Mouse (Mus musculus) spleen, embryonic (tissue): ENCODE data around the gene A330070K13Rik.

Experiments
- CTCF ChIA-PET: fragments of 350-600 bp; sonication (Branson Sonifier 250); formaldehyde crosslinking; loops from one replicate; lab custom pipeline; 2022; lab: Charles Lee

The A330070K13Rik gene

GRCm38 (mm10) chr5:130384222-130384912 is at the start of gene A330070K13Rik:
Gene A330070K13Rik (minus strand): TSS chr5:130384631.
- CTCF ChIA-PET, result no interaction called here

GRCm38 (mm10) chr5:130411516-130411915 is 27.1 kb upstream of the A330070K13Rik start:
- CTCF ChIA-PET, result no interaction called here

DNA sequence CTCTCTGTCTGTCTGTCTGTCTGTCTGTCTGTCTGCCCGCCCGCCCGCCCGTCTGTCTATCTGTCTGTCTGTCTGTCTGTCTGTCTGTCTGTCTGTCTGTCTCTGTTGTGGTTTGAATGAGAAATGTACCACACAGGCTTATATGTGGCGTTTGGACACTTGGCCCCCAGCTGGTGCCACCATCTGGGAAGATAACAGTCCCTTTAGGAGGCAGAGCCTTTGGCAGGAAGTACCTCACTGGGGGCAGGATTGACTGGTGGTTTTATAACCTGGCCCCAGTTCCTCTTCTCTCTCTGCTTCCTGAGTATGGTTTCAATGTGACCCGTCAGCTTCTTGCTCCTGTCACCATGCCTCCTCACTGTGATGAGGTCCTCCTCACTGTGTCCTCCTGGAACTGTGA is 25.3 kb upstream of the A330070K13Rik start:
- CTCF ChIA-PET, result no interaction called here

GRCm38 (mm10) chr5:130405201-130405600 is 20.8 kb upstream of the A330070K13Rik start:
- CTCF ChIA-PET, result no interaction called here

DNA sequence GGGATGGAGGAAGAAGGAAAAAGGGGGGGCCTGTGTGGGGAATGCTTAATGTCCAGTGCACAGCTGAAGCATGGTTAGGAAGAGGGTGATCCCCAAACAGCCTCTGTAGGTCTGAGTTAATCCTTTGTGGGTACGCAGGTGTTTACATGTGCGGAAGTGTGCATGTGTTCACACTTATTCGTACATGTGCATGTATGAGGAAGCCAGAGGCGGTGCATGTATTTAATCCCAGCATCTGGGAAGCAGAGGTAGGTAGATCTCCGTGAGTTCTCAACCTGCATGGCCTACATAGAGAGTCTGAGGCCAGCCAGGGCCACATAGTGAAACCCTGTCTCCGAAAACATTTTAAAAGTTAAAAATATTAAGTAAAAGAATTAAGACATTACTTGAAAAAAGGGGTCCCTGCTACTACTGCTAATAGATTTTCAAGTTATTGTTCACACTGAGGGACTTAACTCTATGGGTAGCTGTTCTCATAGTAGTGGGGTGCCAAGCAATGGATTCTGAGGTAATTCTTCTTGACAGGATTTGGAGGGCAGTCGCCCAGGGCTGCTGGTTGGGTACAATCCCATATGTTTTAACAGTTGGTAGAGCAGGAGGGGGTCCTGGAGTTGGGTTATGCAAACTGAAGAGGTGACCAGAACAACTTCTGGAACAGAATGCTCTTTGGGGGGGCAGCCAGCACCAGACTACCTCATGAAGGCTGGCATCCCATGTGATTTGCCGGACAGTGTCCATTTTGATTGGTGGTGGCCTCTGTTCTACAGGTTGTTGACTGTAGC is 15.9 kb upstream of the A330070K13Rik start:
- CTCF ChIA-PET, result no interaction called here

- CTCF ChIA-PET, result no interaction called here
Measured at GRCm38 (mm10) chr5:130395142-130395541, 10.7 kb upstream of the A330070K13Rik start.

DNA sequence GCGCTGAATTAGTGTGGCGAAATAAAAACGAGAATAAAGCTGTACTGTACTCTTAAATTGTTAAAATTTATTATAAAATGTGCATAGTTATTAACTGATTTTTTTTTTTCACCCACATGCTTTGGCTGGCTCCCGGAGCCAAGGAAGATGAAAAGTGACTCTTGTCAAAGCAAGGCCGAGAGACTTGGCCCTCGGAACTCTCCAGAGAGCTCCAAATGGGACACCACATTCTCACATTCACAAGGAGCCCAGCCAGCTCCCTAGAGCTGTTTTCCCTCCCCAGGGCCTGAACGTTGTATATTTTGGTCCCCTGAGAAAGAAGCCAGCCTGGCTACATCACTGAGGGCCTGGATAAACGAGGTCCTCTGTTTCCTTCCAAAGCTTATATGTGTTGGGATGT is 10.0 kb upstream of the A330070K13Rik start:
- CTCF ChIA-PET, result no interaction called here

- CTCF ChIA-PET, result no interaction called here
Measured at GRCm38 (mm10) chr5:130393618-130394355, 9.4 kb upstream of the A330070K13Rik start.

DNA sequence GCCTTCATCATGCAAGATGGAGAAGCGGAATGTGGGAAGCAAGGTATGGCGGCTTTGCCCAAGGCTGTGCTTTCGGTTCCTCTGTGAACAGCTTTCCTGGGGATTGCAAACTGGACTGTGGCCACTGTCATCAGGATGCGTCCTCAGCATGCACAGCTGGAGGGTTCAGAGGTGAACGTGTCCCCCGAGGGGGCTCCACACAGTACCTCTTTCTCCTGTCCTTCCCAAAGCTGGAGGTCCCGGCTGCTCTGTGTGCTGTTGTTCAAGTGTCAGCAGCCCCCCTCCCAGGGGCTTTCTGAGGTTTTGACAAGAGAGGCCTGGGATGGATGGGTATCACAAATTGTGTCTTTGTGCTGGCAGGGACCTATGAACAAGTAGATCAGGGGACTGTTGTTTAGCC is 2.0 kb upstream of the A330070K13Rik start:
- CTCF ChIA-PET, result no interaction called here

DNA sequence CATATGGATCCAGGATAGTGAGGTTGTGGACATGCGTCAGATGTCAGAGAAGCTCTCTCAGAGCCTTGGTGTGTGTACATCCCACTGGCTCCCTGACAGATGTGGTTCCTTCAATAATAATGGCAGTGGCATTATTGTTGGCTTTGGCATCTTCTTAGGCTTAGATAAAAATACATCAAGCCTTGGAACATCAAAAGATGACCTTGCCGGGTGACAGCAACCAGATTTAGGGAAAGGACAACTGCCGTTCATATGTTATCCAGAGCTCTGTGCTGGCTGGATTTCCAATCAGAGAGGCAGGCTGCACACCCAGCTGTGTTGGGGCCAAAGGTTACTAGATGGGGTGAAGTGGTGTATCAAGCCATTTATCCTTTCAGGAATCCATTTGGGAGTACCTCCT is 9.0 kb downstream of the A330070K13Rik start:
- CTCF ChIA-PET, result no interaction called here

GRCm38 (mm10) chr5:130369237-130369636 is 15.2 kb downstream of the A330070K13Rik start, which contains the start of gene Caln1:
Gene Caln1 (plus strand): TSS chr5:130369455.
- CTCF ChIA-PET, result no interaction called here

GRCm38 (mm10) chr5:130368236-130368635 is 16.2 kb downstream of the A330070K13Rik start:
- CTCF ChIA-PET, result no interaction called here

- CTCF ChIA-PET, result no interaction called here
Measured at GRCm38 (mm10) chr5:130363773-130364172, 20.7 kb downstream of the A330070K13Rik start.

- CTCF ChIA-PET, result no interaction called here
Measured at GRCm38 (mm10) chr5:130363111-130363510, 21.3 kb downstream of the A330070K13Rik start.

DNA sequence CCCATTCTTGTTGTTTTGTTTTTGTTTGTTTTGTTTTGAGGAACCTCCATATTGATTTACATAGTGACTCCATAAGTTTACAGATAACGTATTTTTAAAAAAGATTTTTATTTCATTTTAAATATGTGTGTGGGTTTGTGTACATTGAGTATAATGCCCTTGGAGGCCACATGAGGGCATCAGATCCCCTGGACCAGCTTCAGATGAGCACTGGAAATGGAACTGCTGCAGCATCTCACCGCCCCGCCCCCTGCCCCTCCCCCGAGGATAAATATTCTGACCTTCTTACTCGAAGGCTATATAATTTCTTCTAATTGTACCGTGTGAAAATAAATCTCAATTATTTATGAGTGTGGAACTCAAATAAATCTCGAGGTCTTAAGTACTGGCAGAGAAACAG is 29.2 kb downstream of the A330070K13Rik start:
- CTCF ChIA-PET, result no interaction called here

DNA sequence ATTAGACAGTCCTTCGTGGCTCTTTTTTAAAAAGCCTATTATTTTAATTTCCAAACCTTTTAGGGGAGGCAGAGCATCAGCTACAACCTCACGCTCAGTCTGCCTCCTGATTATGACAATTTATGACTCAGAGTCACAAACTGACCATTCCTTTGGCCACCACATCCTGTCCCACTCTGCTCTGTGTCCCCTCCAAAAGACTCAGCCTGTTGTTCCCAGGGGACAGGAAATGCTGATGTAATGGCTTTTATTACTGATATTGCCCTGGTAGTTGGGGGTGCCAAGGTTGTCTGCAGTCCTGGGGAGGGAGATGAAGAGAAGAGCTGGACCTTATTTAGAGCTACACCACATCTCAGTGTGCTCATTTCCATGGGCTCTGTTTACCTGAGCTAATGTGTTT is 38.6 kb downstream of the A330070K13Rik start:
- CTCF ChIA-PET, result no interaction called here

- CTCF ChIA-PET, result no interaction called here
Measured at GRCm38 (mm10) chr5:130344999-130345398, 39.4 kb downstream of the A330070K13Rik start.

DNA sequence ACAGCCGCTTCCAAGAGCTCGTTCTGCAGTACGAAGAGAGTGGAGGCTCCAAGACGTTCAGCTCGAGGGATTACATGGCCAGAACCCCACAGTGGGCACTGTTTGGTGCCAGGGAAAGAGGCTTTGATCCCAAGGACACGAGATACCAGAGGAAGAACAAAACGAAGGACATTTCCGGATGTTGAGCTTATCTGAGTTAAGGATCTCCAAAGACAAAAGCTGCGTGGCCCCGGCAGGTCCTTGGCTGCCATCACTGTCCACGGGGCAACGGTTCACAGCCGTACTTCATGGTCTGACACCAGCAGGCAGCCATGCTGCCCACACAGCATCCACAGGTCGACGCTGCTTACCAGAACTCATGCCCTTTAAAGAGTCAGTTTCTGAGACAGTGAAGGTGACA is 43.8 kb downstream of the A330070K13Rik start:
- CTCF ChIA-PET, result no interaction called here

GRCm38 (mm10) chr5:130335462-130335861 is 49.0 kb downstream of the A330070K13Rik start:
- CTCF ChIA-PET, result no interaction called here

- CTCF ChIA-PET, result no interaction called here
Measured at GRCm38 (mm10) chr5:130333971-130334370, 50.5 kb downstream of the A330070K13Rik start.

DNA sequence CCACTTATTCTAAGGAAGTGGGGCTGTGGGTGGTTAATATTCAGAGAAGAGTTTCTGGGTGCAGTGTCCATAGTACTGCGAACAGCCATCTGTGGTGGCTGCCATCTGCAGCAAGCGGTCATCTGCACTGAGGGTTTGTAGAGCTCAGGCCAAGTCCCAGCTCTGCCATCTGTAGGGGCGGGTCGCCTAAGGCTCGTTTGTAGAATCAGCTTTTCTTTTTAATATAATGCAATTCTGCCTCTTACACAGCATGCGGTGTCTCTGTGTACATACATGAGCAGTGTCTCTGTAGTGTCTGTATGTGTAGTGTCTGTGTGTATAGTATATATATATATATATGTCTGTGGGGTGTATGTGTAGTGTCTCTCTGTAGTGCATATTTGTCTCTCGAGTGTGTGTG is 50.9 kb downstream of the A330070K13Rik start:
- CTCF ChIA-PET, result interaction anchor here (0.6 kb wide), 2 partner anchors 16 to 57 kb away, joined by 3 to 5 read pairs; no protein-coding TSS in a partner anchor

GRCm38 (mm10) chr5:130331206-130331605 is 53.2 kb downstream of the A330070K13Rik start:
- CTCF ChIA-PET, result no interaction called here
